Mouse (Mus musculus): ENCODE measurements at regions not wholly inside any gene's neighbourhood (a gene's known extent, or its start where the extent isn't known, plus 50 kb on each side); places are given as distances from the start of the nearest gene placed in this dataset.

DNA sequence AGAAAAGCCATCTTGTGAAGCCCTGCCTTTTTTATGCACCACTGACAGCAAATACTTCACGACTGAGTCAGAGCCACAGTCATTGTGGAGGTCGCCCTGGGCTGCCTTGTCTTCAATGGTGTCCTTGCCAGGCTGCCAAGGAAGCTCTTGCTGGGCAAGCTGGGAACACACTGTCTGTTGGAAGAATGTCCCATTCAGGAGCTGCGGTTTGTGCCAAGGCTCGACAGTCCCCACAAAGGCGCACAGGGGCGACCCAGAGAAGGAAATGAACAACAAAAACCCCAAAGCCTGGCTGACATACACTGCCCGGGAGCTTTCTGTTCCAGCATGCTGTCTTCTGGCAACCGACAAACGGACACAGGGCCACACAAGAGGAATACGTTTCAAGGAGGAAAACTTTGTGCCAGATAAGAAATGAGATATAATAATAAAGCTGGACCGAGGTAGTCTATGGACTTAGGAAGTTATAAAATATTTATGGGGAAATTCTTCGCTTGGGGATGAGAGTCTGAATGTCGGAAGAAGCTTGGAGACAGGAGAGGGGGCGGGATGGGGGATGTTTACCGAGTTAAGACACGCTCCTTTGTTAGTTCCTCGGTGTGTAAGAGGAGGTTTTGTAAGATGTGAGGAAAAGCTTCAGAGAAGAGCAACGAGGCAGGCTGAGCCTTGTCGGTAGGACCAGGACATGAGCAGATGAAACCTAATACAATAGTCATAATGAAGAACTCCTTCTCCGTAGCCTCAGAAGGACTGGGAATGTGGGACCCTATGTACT is 261.5 kb downstream of the Fzd1 start:
- DNase-seq: peak in 1 of 2 experiments; percentile 3

- DNase-seq: no peak
Observed at GRCm38 (mm10) chr5:4495482-4495881, 262.4 kb downstream of the Fzd1 start.

DNA sequence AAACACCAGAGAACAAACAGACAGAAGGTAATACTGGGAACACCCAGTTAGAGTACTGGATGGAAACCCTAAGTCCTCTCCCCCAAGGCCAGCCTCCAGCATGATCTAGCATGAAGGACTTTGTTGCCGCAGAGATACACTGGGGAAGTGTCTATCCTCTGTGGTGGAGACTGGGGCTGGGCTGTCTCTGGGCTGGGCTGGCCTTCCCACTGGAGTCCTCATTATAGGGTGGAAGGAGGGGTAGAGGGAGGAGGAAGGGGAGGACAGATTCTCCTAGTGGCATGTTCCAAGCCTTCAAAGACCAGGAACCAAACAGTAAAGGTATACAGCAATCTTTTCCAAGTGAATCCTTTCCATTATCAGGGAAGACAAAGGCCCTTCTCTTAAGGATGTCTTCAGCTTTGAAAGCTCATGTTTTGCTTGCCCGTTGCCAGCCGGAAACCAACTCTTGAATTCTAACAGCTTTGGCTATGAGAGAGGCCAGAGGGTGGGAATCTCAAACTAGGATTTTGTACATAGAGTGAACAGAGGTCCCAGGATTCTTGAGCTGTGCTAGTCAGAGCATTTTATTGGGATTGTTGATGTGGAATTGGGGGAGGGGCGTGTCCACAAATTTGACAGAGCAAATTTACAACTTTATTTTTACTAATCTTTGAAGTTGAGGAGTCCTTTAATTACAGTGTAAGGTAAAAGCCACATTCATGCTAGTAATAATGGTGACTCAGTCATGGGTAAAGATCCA is 271.3 kb downstream of the Fzd1 start:
- DNase-seq: no peak

GRCm38 (mm10) chr5:4485542-4486390 is 272.1 kb downstream of the Fzd1 start:
- DNase-seq: no peak

GRCm38 (mm10) chr5:4484780-4485179 is 273.1 kb downstream of the Fzd1 start:
- DNase-seq: no peak

DNA sequence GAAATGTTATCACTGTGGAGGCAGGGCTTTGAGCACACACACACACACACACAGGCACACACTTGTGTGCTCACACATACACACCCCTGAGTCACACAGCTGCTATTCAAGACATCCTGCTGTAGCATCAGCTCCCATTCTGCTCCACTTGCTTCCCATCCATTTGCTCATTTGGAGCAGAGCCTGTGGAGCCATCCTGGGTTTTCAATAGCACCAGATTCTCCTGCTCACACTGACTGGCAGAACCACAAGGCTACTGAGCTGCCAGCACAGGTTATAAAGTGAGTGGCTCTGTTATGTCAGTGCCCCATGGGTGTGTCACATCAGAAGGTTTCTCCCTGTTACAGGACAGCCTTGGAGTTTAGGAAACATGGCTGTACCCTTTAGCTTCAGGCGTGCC is 273.7 kb downstream of the Fzd1 start:
- DNase-seq: no peak

DNA sequence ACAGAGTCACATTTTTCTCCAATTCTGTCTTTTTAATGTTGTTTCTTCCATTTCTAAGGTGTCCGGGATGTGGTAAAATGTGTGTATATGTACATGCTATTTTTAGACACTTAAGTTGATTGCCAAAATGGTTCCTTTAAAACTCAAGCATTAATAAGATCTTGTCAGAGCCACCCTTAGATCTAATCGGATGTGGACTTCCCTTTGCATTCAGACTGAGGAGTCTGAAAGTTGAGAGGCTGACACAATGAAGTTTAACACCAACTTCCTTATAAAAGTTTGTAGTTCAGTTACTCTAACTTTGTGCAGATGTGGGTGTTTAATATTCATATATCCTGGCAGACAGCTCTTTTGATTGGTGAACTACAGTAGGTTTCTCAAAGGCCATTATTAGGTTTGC is 282.1 kb downstream of the Mterf1b start:
- DNase-seq: no peak
